Mouse (Mus musculus): ENCODE results near the gene Ntpcr. TPM values are rescaled to one million over a fixed set of nuclear protein-coding genes. Genes with fewer than 3 reads are reported as not detected.

The Ntpcr gene
- polyA plus RNA-seq, 2 experiments: 12.6 to 13.9 TPM

GRCm38 (mm10) chr8:125722675-125723074 lies 7.1 kb upstream of the Ntpcr start:
- H3K4me3 ChIP-seq (ENCODE audit: insufficient read depth in 1 of 2, low read depth in 2 of 2, low read length in 2 of 2): no peak overlapping the region
- H3K4me2 ChIP-seq (ENCODE audit: low read depth): no peak overlapping the region
- no peak for DNase-seq (ENCODE audit: low read depth in 3 of 3, low spot score in 3 of 3)
- H3K9ac ChIP-seq (replicated peaks): no peak overlapping the region
- H3K9me3 ChIP-seq (ENCODE audit: control insufficient read depth, low read length): no peaks in the 10 kb centered on the region
- H3K27ac ChIP-seq: no peak overlapping the region
- peaks cover 0 to 6% of the 10 kb centered on the region in 2 experiments; a peak in 2 of 4 replicates for H3K4me1 ChIP-seq (replicated peaks; ENCODE audit: control insufficient read depth in 2 of 2, insufficient read depth in 2 of 2, low read length in 1 of 2)
- no peak for TF ChIP-seq CTCF (IDR thresholded peaks at IDR 0.05; ENCODE audit: low read depth)
- no peak for TF ChIP-seq EP300 (IDR thresholded peaks at IDR 0.05; ENCODE audit: low read depth)
- WGBS (ENCODE audit: insufficient replicate concordance): 77% methylated on average over 7 of the region's 7 CpGs
- no peak for ATAC-seq (ENCODE audit: insufficient read depth)
- H3K27me3 ChIP-seq (ENCODE audit: control insufficient read depth, insufficient read depth, low read length): no peaks in the 10 kb centered on the region
- H3K36me3 ChIP-seq (replicated peaks; ENCODE audit: control insufficient read depth, insufficient read depth, low read depth): no peaks in the 10 kb centered on the region

DNA sequence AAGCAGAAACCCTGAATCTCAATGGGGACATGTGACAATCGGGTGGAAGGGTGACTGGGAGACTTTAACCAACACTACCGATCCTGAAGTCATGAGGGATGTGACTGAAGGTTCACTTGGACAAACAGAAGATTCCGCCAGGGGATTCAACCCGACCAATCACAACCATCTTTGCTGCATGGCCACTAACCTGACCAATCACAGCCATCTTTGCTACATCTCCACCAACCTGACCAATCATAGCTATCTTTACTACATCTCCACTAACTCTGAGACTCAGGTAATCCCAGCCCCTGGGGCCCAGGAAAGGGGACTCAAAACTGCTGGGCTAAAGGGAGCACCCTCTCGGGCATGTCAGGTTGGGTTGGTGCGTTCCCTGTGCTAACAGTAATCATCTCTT lies 6.3 kb upstream of the Ntpcr start:
- H3K4me2 ChIP-seq (ENCODE audit: low read depth): no peak overlapping the region
- no peak overlapping the region for H3K27ac ChIP-seq
- TF ChIP-seq EP300 (IDR thresholded peaks at IDR 0.05; ENCODE audit: low read depth) (no peak), CTCF (IDR thresholded peaks at IDR 0.05; ENCODE audit: low read depth) (no peak)
- H3K27me3 ChIP-seq (ENCODE audit: control insufficient read depth, insufficient read depth, low read length): no peaks in the 10 kb centered on the region
- H3K36me3 ChIP-seq (replicated peaks; ENCODE audit: control insufficient read depth, insufficient read depth, low read depth): no peaks in the 10 kb centered on the region
- H3K4me1 ChIP-seq (replicated peaks; ENCODE audit: control insufficient read depth in 2 of 2, insufficient read depth in 2 of 2, low read length in 1 of 2): peaks cover 0 to 6% of the 10 kb centered on the region in 2 experiments; a peak in 2 of 4 replicates
- no peaks in the 10 kb centered on the region for H3K9me3 ChIP-seq (ENCODE audit: control insufficient read depth, low read length)
- H3K4me3 ChIP-seq (ENCODE audit: insufficient read depth in 1 of 2, low read depth in 2 of 2, low read length in 2 of 2): no peak overlapping the region
- WGBS (ENCODE audit: insufficient replicate concordance): 74% methylated on average over 6 of the region's 6 CpGs
- ATAC-seq (ENCODE audit: insufficient read depth) (no peak), DNase-seq (ENCODE audit: low read depth in 3 of 3, low spot score in 3 of 3) (no peak)
- H3K9ac ChIP-seq (replicated peaks): no peak overlapping the region

- H3K27ac ChIP-seq: no peak overlapping the region
- WGBS (ENCODE audit: insufficient replicate concordance): 25% methylated on average over 6 of the region's 6 CpGs
Measured at GRCm38 (mm10) chr8:125725037-125725820, 4.5 kb upstream of the Ntpcr start.

GRCm38 (mm10) chr8:125726143-125726542 lies 3.6 kb upstream of the Ntpcr start:
- TF ChIP-seq CTCF (IDR thresholded peaks at IDR 0.05; ENCODE audit: low read depth): no peak
- TF ChIP-seq EP300 (IDR thresholded peaks at IDR 0.05; ENCODE audit: low read depth): no peak
- Histone ChIP-seq H3K27ac (no peak overlapping the region), H3K27me3 (ENCODE audit: control insufficient read depth, insufficient read depth, low read length) (no peaks in the 10 kb centered on the region), H3K4me2 (ENCODE audit: low read depth) (no peak overlapping the region), H3K4me3 (ENCODE audit: insufficient read depth in 1 of 2, low read depth in 2 of 2, low read length in 2 of 2) (no peak overlapping the region), H3K9ac (replicated peaks) (no peak overlapping the region), H3K4me1 (replicated peaks; ENCODE audit: control insufficient read depth in 2 of 2, insufficient read depth in 2 of 2, low read length in 1 of 2) (peaks cover 0 to 6% of the 10 kb centered on the region in 2 experiments; a peak in 2 of 4 replicates), H3K36me3 (replicated peaks; ENCODE audit: control insufficient read depth, insufficient read depth, low read depth) (no peaks in the 10 kb centered on the region), H3K9me3 (ENCODE audit: control insufficient read depth, low read length) (no peaks in the 10 kb centered on the region)
- no peak for ATAC-seq (ENCODE audit: insufficient read depth)
- no peak for DNase-seq (ENCODE audit: low read depth in 3 of 3, low spot score in 3 of 3)
- 65% methylated on average over 4 of the region's 4 CpGs for WGBS (ENCODE audit: insufficient replicate concordance)

More at GRCm38 (mm10) chr8:125725037-125725820, 4.5 kb upstream of the Ntpcr start:
- H3K4me1 ChIP-seq (replicated peaks; ENCODE audit: control insufficient read depth in 2 of 2, insufficient read depth in 2 of 2, low read length in 1 of 2): peaks cover 0 to 6% of the 10 kb centered on the region in 2 experiments; a peak in 2 of 4 replicates
- TF ChIP-seq EP300 (IDR thresholded peaks at IDR 0.05; ENCODE audit: low read depth) (no peak), CTCF (IDR thresholded peaks at IDR 0.05; ENCODE audit: low read depth) (no peak)
- no peaks in the 10 kb centered on the region for H3K36me3 ChIP-seq (replicated peaks; ENCODE audit: control insufficient read depth, insufficient read depth, low read depth)
- H3K4me3 ChIP-seq (ENCODE audit: insufficient read depth in 1 of 2, low read depth in 2 of 2, low read length in 2 of 2): no peak overlapping the region
- DNase-seq (ENCODE audit: low read depth in 3 of 3, low spot score in 3 of 3) (peak in 1 of 3 experiments; percentile 31), ATAC-seq (ENCODE audit: insufficient read depth) (no peak)
- no peaks in the 10 kb centered on the region for H3K9me3 ChIP-seq (ENCODE audit: control insufficient read depth, low read length)
- H3K27me3 ChIP-seq (ENCODE audit: control insufficient read depth, insufficient read depth, low read length): no peaks in the 10 kb centered on the region
- H3K9ac ChIP-seq (replicated peaks): no peak overlapping the region
- no peak overlapping the region for H3K4me2 ChIP-seq (ENCODE audit: low read depth)

DNA sequence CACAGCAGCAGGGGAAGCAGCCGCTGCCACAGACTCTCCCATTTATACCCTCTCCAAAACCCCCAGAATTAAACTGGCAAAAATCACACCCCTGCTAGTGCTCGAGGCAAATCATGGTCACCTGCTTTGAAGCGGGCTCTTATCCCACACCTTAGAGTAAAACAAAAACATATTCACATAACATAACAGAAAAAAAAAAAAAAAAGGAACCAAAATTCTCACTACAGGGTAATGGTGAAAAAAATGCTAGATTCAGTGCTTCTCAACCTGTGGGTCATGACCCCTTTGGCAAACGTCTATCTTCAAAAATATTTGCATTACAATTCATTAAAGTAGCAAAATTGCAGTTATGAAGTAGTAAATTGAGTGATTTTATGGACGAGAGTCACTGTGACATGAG lies 2.8 kb upstream of the Ntpcr start:
- no peak overlapping the region for H3K9ac ChIP-seq (replicated peaks)
- no peak for ATAC-seq (ENCODE audit: insufficient read depth)
- H3K36me3 ChIP-seq (replicated peaks; ENCODE audit: control insufficient read depth, insufficient read depth, low read depth): no peaks in the 10 kb centered on the region
- H3K4me2 ChIP-seq (ENCODE audit: low read depth): no peak overlapping the region
- H3K9me3 ChIP-seq (ENCODE audit: control insufficient read depth, low read length): no peaks in the 10 kb centered on the region
- WGBS (ENCODE audit: insufficient replicate concordance): 30% methylated on average over 5 of the region's 5 CpGs
- no peak for DNase-seq (ENCODE audit: low read depth in 3 of 3, low spot score in 3 of 3)
- H3K27me3 ChIP-seq (ENCODE audit: control insufficient read depth, insufficient read depth, low read length): no peaks in the 10 kb centered on the region
- no peak for TF ChIP-seq EP300 (IDR thresholded peaks at IDR 0.05; ENCODE audit: low read depth)
- no peak for TF ChIP-seq CTCF (IDR thresholded peaks at IDR 0.05; ENCODE audit: low read depth)
- H3K27ac ChIP-seq: no peak overlapping the region
- no peak overlapping the region for H3K4me3 ChIP-seq (ENCODE audit: insufficient read depth in 1 of 2, low read depth in 2 of 2, low read length in 2 of 2)
- H3K4me1 ChIP-seq (replicated peaks; ENCODE audit: control insufficient read depth in 2 of 2, insufficient read depth in 2 of 2, low read length in 1 of 2): peaks cover 0 to 6% of the 10 kb centered on the region in 2 experiments; a peak in 2 of 4 replicates
